Mouse (Mus musculus): Measurements from ENCODE around the gene Mrtfa.

GRCm38 (mm10) chr15:81219054-81219453, 28.5 kb upstream of the Mrtfa start:
- no peak for TF ChIP-seq POLR2A (IDR thresholded peaks at IDR 0.05; ENCODE audit: borderline replicate concordance, low read depth, low read length)
- TF ChIP-seq CTCF (IDR thresholded peaks at IDR 0.05; ENCODE audit: low read depth, low read length): no peak
